8 mouse cellular contexts compared by ENCODE assay signal in the genomic region with DNA sequence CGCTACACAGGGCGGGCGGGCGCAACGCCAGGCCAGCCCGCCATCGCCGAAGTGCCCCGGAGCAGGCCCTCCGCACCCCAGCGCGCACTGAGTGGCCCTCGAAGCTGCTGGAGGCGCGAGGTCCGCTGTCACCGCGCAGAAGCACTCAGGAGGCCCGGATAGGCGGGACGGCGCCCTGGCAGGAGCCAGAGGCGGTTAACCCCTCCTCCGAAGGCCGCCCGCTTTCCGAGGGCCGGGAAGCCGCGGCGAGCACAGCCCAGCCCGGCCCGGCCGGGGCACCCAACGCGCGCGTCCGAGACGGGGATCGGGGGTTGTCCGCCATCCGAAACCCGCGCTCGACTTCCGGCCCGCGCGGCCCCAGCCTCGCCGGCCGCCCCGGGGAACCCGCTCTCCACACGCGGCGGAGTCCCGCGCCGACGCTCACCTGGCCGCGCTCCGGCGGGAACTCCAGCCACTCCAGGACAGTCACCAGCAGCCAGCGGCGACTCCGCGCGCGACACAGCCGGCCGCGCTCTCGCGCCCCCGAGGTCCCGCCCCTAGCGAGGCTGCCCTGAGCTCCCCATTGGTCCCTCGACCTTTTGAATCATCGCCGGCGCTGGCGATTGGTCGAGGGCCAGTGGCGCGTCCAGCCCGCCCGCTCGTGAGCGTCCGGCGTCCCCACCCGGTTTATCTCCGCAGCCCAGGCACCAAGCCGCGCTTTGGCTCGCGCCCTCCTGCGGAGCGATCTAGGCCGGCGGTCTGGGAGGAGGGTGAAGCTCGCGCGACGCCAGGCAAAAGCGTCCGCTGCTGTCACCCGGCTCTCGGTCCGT. TPM values are rescaled to one million over a fixed set of nuclear protein-coding genes. Genes with fewer than 3 reads are reported as not detected.
A peak's percentile ranks its signal among the peaks of the same experiment; 100 is the strongest.
DNase-seq lines count a peak whose midpoint lies in the region; ATAC-seq and TF ChIP-seq lines count a peak whose summit lies in the region.

No protein-coding gene starts in this region.

- peak overlapping the region; percentile 89 for H3K4me3 ChIP-seq in hindbrain, embryonic 12.5 days

- TF ChIP-seq CTCF in Patski (IDR thresholded peaks at IDR 0.05) = no peak

- ATAC-seq in Patski = peak; percentile 96
- ATAC-seq in hindbrain, embryonic 12.5 days (ENCODE audit: low FRiP score) = peak; percentile 98

- POLR2A ChIA-PET in Patski (lab: Charles Lee) = interaction anchor here (0.6 to 1.1 kb wide), 5 partner anchors 8 to 27 kb away, joined by 3 to 4 read pairs (median 3); no protein-coding TSS in a partner anchor

- H3K4me2 ChIP-seq in hindbrain, embryonic 12.5 days (replicated peaks) = peak overlapping the region; percentile 79

- WGBS in hindbrain, embryonic 12.5 days = under 1% methylated on average over 100 of the region's 113 CpGs

- in situ Hi-C loops in Patski (cut with MboI; ENCODE audit: low pct_unique_long_range_greater_than_20kb) = no loop called here

- peaks cover 31% of the 10 kb centered on the region for H3K4me1 ChIP-seq in hindbrain, embryonic 12.5 days

- H3K27me3 ChIP-seq in Patski = no peaks in the 10 kb centered on the region
- no peaks in the 10 kb centered on the region for H3K27me3 ChIP-seq in hindbrain, embryonic 12.5 days

- H3K36me3 ChIP-seq in hindbrain, embryonic 12.5 days = no peaks in the 10 kb centered on the region

- H3K27ac ChIP-seq in hindbrain, embryonic 12.5 days = peak overlapping the region; percentile 94

- peak overlapping the region; percentile 88 for H3K9ac ChIP-seq in hindbrain, embryonic 12.5 days

- no peaks in the 10 kb centered on the region for H3K9me3 ChIP-seq in hindbrain, embryonic 12.5 days (replicated peaks)

- CTCF ChIA-PET in Patski (lab: Charles Lee) = interaction anchor here (1.3 to 2.3 kb wide), 2 partner anchors 11 to 39 kb away, joined by 4 to 9 read pairs; no protein-coding TSS in a partner anchor

- DNase-seq in Patski (ENCODE audit: low read depth, low spot score) = no peak
- DNase-seq in cerebellum, postnatal 10 days = peak; percentile 98
- peak; percentile 90 to 93 for DNase-seq in frontal cortex, postnatal 10 days (ENCODE audit: low spot score in 2 of 2)
- DNase-seq in layer of hippocampus, postnatal 14 days (ENCODE audit: low spot score in 2 of 2) = peak; percentile 93 to 96
- peak; percentile 97 for DNase-seq in lung, postnatal 10 days
- DNase-seq in ovary, postnatal 14 days (ENCODE audit: low spot score) = peak; percentile 94
- peak; percentile 89 for DNase-seq in thymus, postnatal 10 days (ENCODE audit: low spot score in 2 of 2)

RNA-seq across cellular contexts. Expression of gene Lbr, which starts 0.8 kb away (rescaled TPM):
- polyA plus RNA-seq in Patski (2021) = 34.0 TPM
- 95.2 and 98.0 TPM in 2 replicates for polyA plus RNA-seq in hindbrain, embryonic 12.5 days (2016; fragmentation: Nextera tagmentation; extraction: Ambion mirVana)
- 10 to 100 TPM; 14.1 to 18.9 TPM for total RNA-seq in layer of hippocampus, postnatal 14 days (2021)
